Mouse (Mus musculus) kidney, embryonic 16.5 days (tissue): ENCODE measurements at regions not wholly inside any gene's neighbourhood (a gene's known extent, or its start where the extent isn't known, plus 50 kb on each side); places are given as distances from the start of the nearest gene placed in this dataset.
A peak's percentile ranks its signal among the peaks of the same experiment; 100 is the strongest.

Source experiments
- ATAC-seq: fragments of 200-750 bp; cut with Nextera tagmentation; 2 replicates; pipeline ENCODE4 v1.8.0; 2017; ENCODE audit warnings: moderate TSS enrichment; ENCODE audit not compliant: low FRiP score, low TSS enrichment
- H3K27ac ChIP-seq: fragments of 300-500 bp; sonication (generic); 2 replicates; pipeline ENCODE4 v1.5.1; 2014; ENCODE audit warnings: low read length
- H3K27me3 ChIP-seq: fragments of 300-500 bp; sonication (generic); 2 replicates; pipeline ENCODE4 v1.6.1; 2014; ENCODE audit warnings: low read length, control low read depth, mixed read lengths; ENCODE audit not compliant: insufficient read depth
- H3K36me3 ChIP-seq: fragments of 300-500 bp; sonication (generic); 2 replicates; pipeline ENCODE4 v1.6.1; 2014; ENCODE audit warnings: low read length, control low read depth, mixed read lengths; ENCODE audit not compliant: insufficient read depth
- H3K4me1 ChIP-seq: fragments of 300-500 bp; sonication (generic); 2 replicates; pipeline ENCODE4 v1.6.1; 2014; ENCODE audit warnings: low read length, control low read depth, mixed read lengths; ENCODE audit not compliant: insufficient read depth
- H3K4me2 ChIP-seq: fragments of 300-500 bp; sonication (generic); replicated peaks from 2 replicates; pipeline ENCODE4 v1.6.1; 2014; ENCODE audit warnings: low read depth, low read length
- H3K4me3 ChIP-seq: fragments of 300-500 bp; sonication (generic); 2 replicates; pipeline ENCODE4 v1.5.1; 2014; ENCODE audit warnings: mild to moderate bottlenecking, low read length
- H3K9ac ChIP-seq: fragments of 300-500 bp; sonication (generic); replicated peaks from 2 replicates; pipeline ENCODE4 v1.6.1; 2014; ENCODE audit warnings: low read length
- H3K9me3 ChIP-seq: fragments of 300-500 bp; sonication (generic); 2 replicates; pipeline ENCODE4 v1.6.1; 2016; ENCODE audit warnings: low read length, control low read depth
- WGBS: fragments of 180-500 bp; shearing (Covaris S2); extraction: QIAGEN DNeasy Blood & Tissue Kit; methylation state at CpG from one replicate; pipeline ENCODE4 v1.1.7; 2014; 5-methylcytosine and 5-hydroxymethylcytosine counted together

DNA sequence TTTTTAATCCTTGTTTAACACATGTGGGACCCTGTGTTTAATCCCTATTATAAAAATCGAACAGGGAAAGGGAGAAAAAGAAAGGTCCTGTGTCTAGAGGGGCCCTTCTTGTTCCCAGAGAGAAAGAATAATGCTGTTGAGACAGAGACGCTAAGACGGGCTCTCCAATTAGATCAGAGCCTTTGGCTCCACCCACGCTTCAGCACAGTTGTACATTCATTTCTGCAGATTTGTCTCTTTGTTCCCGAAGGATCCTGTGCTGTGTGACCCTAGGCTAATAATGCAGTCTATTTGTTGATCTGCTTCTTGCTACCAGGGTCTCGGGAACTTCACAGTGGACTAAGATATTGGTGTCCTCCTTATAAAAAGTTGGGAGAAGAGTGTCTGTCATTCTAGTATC, 92.0 kb downstream of the Cdc5l start:
- no peak for ATAC-seq
- H3K9me3 ChIP-seq, result peaks cover 11% of the 10 kb centered on the region
- H3K4me2 ChIP-seq, result no peak overlapping the region
- H3K9ac ChIP-seq, result no peak overlapping the region
- WGBS, result 79% methylated on average over 6 of the region's 6 CpGs
- H3K27me3 ChIP-seq, result no peaks in the 10 kb centered on the region
- H3K4me3 ChIP-seq, result no peak overlapping the region
- no peaks in the 10 kb centered on the region for H3K36me3 ChIP-seq
- no peak overlapping the region for H3K27ac ChIP-seq
- H3K4me1 ChIP-seq, result no peaks in the 10 kb centered on the region

DNA sequence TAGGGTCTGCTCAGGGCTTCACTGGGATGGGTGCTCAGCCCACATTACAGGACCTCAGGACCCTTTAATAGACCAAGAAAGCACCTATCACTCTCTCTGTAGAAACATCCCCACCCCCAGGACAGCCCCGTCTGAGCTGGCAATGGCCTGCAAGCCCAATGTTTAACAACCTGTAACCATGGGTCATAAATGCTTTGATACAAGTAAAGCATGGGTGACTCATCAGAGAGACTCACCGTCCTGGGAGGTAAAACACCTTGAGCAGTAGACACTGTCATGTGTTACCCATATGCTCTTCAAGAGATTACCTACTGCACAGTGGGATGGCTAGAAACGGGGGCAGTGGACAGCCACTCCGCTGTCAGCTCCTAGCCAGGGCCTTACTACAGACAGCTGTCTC, 92.7 kb downstream of the Cdc5l start:
- 0 out of 2 replicates have a peak, but pooled peaks cover 1% of the 10 kb centered on the region for H3K4me1 ChIP-seq
- H3K36me3 ChIP-seq, result no peaks in the 10 kb centered on the region
- H3K4me2 ChIP-seq, result no peak overlapping the region
- H3K27me3 ChIP-seq, result no peaks in the 10 kb centered on the region
- 0 out of 2 replicates have a peak, but pooled peaks have one; percentile 15 for ATAC-seq
- no peak overlapping the region for H3K27ac ChIP-seq
- no peak overlapping the region for H3K4me3 ChIP-seq
- no peak overlapping the region for H3K9ac ChIP-seq
- H3K9me3 ChIP-seq, result peaks cover 11% of the 10 kb centered on the region
- WGBS, result 53% methylated on average over 4 of the region's 4 CpGs

DNA sequence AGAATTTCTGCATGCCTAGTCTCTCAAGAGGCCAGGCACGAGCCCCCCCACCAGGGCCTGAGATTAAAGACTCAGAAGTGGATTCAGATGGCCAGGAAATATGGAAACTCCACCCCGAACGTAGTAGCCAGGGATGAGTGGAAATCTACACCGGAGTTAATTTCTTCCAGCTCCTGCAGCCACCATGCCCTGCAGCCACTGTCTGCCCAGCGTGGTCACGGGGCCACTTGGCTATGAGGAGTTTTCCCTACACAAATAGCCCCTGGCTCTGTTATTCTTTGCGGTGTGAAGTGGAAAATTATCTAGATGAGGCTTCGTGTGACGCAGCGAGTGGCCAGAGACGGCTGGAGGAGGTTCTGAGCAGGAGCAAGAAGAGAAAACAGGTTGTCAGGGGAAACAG, 94.3 kb downstream of the Cdc5l start:
- 49% methylated on average over 11 of the region's 11 CpGs for WGBS

DNA sequence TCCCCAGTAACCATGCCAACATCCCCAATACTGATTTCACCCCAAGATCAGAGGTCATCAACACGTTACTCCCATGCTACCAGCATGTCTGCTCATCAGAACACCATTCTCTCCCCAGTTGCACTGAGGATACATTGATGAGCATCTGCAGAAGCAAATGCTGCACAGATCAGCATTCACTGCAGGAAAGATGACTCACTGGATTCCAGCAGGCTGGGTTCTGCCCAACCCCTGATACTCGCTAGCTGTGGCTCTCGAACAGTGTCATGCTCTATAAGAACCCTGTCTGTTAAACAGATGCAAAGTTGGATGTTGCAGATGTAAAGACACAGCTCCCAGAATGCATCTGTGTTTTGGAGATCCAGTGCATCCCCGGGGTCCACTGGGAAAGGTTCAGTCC, 95.5 kb downstream of the Cdc5l start:
- 0 out of 2 replicates have a peak, but pooled peaks cover 5% of the 10 kb centered on the region for H3K4me1 ChIP-seq
- H3K4me2 ChIP-seq, result no peak overlapping the region
- no peaks in the 10 kb centered on the region for H3K36me3 ChIP-seq
- 86% methylated on average over 4 of the region's 4 CpGs for WGBS
- no peak overlapping the region for H3K4me3 ChIP-seq
- no peaks in the 10 kb centered on the region for H3K27me3 ChIP-seq
- ATAC-seq, result no peak
- no peak overlapping the region for H3K27ac ChIP-seq
- no peak overlapping the region for H3K9ac ChIP-seq
- no peaks in the 10 kb centered on the region for H3K9me3 ChIP-seq

More for the DNA sequence above, 94.3 kb downstream of the Cdc5l start:
- no peak overlapping the region for H3K27ac ChIP-seq
- H3K4me3 ChIP-seq, result no peak overlapping the region
- H3K9ac ChIP-seq, result no peak overlapping the region
- H3K27me3 ChIP-seq, result no peaks in the 10 kb centered on the region
- no peaks in the 10 kb centered on the region for H3K36me3 ChIP-seq
- H3K4me2 ChIP-seq, result no peak overlapping the region
- H3K9me3 ChIP-seq, result peaks cover 7% of the 10 kb centered on the region
- no peak for ATAC-seq
- 0 out of 2 replicates have a peak, but pooled peaks cover 5% of the 10 kb centered on the region for H3K4me1 ChIP-seq

DNA sequence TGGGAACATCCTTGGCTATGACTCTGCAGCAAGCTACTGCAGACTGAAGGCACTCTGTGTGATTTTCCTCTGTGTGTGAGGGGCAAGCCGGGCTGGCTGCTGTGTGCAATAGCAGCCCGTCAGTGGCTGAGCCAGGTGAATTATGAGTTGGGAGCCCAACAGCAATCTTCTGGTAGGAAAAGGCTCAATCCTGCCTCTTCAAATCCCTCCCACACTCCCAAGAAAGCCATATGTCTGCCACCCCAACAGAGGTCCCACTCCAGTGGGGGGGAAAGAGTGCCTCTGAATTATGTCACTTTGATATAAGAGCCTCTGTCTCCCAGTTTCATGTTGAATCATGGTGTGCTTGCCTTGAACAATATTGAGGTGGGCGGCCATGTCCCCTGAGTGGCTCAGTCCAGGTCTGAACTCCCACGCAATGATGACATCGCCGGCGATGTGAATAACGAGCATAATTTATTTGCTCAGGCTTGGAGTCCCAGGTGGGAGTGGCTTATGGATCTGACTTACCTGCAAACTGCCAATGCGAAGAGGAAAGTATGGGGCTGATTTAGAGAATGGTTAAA, 97.9 kb downstream of the Cdc5l start:
- Histone ChIP-seq H3K4me1 (0 out of 2 replicates have a peak, but pooled peaks cover 5% of the 10 kb centered on the region), H3K27me3 (no peaks in the 10 kb centered on the region), H3K36me3 (no peaks in the 10 kb centered on the region), H3K4me2 (no peak overlapping the region), H3K9me3 (no peaks in the 10 kb centered on the region), H3K4me3 (no peak overlapping the region), H3K9ac (no peak overlapping the region), H3K27ac (no peak overlapping the region)
- WGBS, result 46% methylated on average over 9 of the region's 9 CpGs
- ATAC-seq, result 0 out of 2 replicates have a peak, but pooled peaks have one; percentile 19

DNA sequence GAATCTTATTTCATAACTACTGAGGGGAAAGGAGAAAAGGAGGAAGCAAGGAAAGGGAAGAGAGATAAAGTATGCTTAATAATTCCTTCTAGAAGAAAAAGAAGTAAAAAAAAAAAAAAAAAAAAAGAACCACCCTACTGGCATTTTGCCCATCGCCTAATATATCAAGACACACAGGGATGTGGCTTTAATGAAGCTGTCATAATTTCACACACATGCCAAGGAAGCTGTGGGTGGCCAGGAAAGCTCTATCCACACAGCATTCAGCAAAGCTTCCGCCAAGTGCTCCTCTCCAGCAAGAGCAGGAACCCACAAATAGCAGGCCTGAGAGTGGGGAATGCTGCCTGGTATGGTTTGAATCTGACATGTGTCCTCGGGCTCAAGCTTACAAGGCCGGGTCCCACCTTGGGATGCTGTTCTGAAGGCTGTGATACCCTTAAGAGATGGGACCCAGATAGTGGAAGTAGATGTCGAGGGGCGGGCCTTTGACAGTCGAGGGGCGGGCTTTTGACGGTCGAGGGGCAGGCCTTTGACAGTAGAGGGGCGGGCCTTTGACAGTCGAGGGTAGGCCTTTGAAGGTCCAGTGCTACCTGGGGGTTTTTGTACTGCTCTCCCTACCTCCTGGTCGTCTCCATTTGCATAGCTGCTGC, 98.7 kb downstream of the Cdc5l start:
- H3K9ac ChIP-seq, result no peak overlapping the region
- no peak overlapping the region for H3K27ac ChIP-seq
- ATAC-seq, result no peak; the same call in 1 of the 2 replicates
- H3K27me3 ChIP-seq, result no peaks in the 10 kb centered on the region
- H3K9me3 ChIP-seq, result no peaks in the 10 kb centered on the region
- no peak overlapping the region for H3K4me3 ChIP-seq
- no peak overlapping the region for H3K4me2 ChIP-seq
- 0 out of 2 replicates have a peak, but pooled peaks cover 5% of the 10 kb centered on the region for H3K4me1 ChIP-seq
- no peaks in the 10 kb centered on the region for H3K36me3 ChIP-seq
- 65% methylated on average over 13 of the region's 13 CpGs for WGBS

DNA sequence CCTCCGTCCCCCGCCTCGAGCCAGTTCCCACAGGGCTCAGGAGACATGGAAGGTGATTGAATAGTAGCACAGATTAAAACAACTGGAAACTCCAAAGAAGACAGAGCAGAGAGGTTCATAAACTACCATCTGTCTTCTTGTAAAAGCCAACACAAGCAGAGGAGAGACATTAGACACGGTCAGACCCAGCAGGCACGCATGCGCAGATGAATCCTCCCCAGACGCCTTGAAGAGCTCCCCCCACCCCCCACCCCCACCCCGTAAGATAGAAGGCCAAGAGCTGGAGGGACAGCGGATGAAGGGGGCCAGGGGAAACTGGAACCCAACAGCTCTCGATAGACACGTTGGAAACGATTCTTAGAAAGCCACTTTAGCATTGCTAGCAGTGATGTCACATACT, 101.2 kb downstream of the Cdc5l start:
- Histone ChIP-seq H3K4me2 (no peak overlapping the region), H3K9ac (no peak overlapping the region), H3K4me3 (no peak overlapping the region), H3K36me3 (no peaks in the 10 kb centered on the region), H3K27me3 (no peaks in the 10 kb centered on the region), H3K4me1 (0 out of 2 replicates have a peak, but pooled peaks cover 5% of the 10 kb centered on the region), H3K27ac (no peak overlapping the region), H3K9me3 (no peaks in the 10 kb centered on the region)
- ATAC-seq, result no peak
- 65% methylated on average over 12 of the region's 12 CpGs for WGBS

DNA sequence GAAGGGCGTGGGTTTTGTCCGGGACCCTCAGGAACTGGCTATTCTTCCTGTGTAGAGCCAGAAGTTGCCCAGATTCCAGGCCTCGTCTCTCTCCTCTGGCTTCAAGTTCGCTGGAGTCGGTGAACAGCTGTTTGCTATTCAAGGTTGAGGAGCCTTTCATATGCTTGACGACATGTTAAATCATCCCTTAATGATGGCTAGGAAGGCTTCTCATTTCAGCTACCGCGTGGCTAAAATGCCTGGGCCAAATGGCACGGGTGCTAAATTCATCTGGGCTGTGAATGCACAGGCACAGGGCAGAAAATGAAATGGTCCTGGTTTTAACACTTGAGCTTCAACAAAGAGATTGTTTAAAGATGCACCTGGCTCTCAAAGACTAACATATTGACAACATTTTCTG, 104.3 kb downstream of the Cdc5l start:
- WGBS, result 38% methylated on average over 9 of the region's 9 CpGs

DNA sequence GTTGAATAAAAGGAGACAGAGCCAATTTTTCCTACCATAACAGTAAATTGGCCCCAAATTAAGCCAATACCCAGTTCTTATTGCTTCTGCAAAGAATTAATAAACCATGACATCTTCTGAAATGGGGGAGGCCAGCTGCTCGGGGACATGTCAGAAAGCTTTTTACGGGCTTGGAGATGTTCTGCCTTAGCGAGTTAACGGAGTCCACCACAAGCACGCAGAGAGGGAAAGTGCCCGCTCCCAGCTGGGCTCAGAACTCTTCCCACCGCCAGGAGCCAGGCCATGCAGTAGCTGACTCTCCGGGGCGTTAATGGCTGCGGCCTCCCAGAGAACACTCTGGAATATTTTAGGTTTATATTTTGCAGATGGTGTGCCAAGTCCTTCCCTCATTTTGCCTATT, 106.8 kb downstream of the Cdc5l start:
- no peak overlapping the region for H3K27ac ChIP-seq
- no peaks in the 10 kb centered on the region for H3K4me1 ChIP-seq
- no peak overlapping the region for H3K9ac ChIP-seq
- no peaks in the 10 kb centered on the region for H3K36me3 ChIP-seq
- no peak overlapping the region for H3K4me3 ChIP-seq
- peaks cover 11% of the 10 kb centered on the region; the same call in 1 of the 2 replicates for H3K27me3 ChIP-seq
- no peaks in the 10 kb centered on the region for H3K9me3 ChIP-seq
- no peak for ATAC-seq
- WGBS, result 52% methylated on average over 10 of the region's 10 CpGs
- no peak overlapping the region for H3K4me2 ChIP-seq

More for the DNA sequence above, 104.3 kb downstream of the Cdc5l start:
- H3K4me1 ChIP-seq, result no peaks in the 10 kb centered on the region
- H3K27me3 ChIP-seq, result peaks cover 8% of the 10 kb centered on the region; the same call in 1 of the 2 replicates
- no peak overlapping the region for H3K27ac ChIP-seq
- H3K36me3 ChIP-seq, result no peaks in the 10 kb centered on the region
- no peak overlapping the region for H3K4me3 ChIP-seq
- no peak for ATAC-seq
- H3K4me2 ChIP-seq, result no peak overlapping the region
- no peak overlapping the region for H3K9ac ChIP-seq
- H3K9me3 ChIP-seq, result no peaks in the 10 kb centered on the region

DNA sequence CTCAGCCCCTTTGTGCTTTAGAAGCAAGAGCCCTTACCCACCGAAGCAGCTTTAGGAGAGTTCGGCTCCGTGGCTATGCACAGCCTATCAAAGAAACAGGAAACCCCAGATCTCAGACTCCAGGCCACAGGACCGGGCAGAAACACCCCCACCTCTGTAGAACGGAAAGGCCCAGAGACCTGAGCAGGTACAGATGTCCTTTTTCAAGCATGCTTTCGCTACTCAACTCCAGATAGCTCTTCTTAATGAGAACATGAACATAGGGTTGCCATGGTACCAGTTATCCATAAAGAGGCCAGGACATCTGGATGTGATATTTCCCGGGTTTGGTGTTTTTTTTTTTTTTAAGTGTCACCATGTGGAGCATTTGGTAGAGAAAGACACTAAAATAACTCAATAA, 107.4 kb downstream of the Cdc5l start:
- no peak overlapping the region for H3K4me3 ChIP-seq
- no peaks in the 10 kb centered on the region for H3K4me1 ChIP-seq
- H3K9ac ChIP-seq, result no peak overlapping the region
- H3K9me3 ChIP-seq, result no peaks in the 10 kb centered on the region
- no peak overlapping the region for H3K4me2 ChIP-seq
- H3K36me3 ChIP-seq, result no peaks in the 10 kb centered on the region
- no peak for ATAC-seq
- H3K27ac ChIP-seq, result no peak overlapping the region
- H3K27me3 ChIP-seq, result peaks cover 11% of the 10 kb centered on the region; the same call in 1 of the 2 replicates
- WGBS, result 73% methylated on average over 7 of the region's 7 CpGs
